Mouse (Mus musculus): ENCODE results near the gene Tex38. TPM values are rescaled to one million over a fixed set of nuclear protein-coding genes. Genes with fewer than 3 reads are reported as not detected.

The Tex38 gene
- polyA plus RNA-seq, 1 experiment: not detected

DNA sequence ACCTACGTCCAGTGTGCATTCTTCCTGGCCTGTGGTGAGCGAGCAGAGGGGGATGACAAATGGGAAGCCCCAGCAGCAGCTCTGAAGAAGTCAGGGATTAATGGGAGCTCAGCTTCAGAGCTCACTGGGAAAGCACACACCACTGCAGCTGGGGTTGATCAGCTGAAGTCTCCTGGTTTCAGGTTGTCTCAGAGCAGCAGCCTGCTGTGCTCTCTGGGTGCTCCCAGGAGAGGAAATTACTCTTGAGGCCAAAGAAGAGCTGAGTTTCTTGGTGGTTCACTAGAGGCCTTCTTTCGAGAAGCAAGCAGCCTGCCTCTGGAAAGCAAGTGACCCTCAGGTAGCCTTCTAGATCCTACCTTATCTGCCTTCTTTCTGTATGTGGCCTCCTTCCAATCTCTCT, 40.1 kb upstream of the Tex38 start:
- Histone ChIP-seq H3K27ac (ENCODE audit: insufficient read depth, low read depth, low read length) (no peak overlapping the region), H3K4me1 (ENCODE audit: control insufficient read depth, insufficient read depth, low read length) (peaks cover 49% of the 10 kb centered on the region), H3K4me3 (ENCODE audit: insufficient read depth, low read length) (no peak overlapping the region)
- TF ChIP-seq POLR2A (IDR thresholded peaks at IDR 0.05; ENCODE audit: borderline replicate concordance, low read depth, low read length): no peak
- TF ChIP-seq CTCF (IDR thresholded peaks at IDR 0.05; ENCODE audit: low read depth, low read length): no peak

DNA sequence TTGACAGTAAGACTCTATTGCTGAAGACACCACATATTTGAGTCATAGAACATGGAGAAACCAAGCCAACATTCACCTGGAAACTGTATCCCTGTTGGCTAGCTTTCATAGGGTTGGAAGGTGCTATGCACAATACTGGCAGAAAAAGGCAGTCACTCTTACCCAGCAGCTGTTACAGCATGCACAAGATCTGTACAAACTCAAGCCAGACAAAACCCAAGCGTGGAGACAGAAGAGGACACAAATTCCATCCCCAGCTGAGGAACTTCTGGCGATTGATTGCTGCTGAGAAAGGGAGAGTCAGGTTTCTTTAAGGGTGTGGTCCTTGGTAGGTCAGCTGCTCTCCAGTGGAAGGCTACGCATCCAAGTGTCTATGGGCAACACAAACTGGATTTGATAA, 39.4 kb upstream of the Tex38 start:
- Histone ChIP-seq H3K4me1 (ENCODE audit: control insufficient read depth, insufficient read depth, low read length) (peaks cover 43% of the 10 kb centered on the region), H3K4me3 (ENCODE audit: insufficient read depth, low read length) (no peak overlapping the region), H3K27ac (ENCODE audit: insufficient read depth, low read depth, low read length) (no peak overlapping the region)
- TF ChIP-seq CTCF (IDR thresholded peaks at IDR 0.05; ENCODE audit: low read depth, low read length) (no peak), POLR2A (IDR thresholded peaks at IDR 0.05; ENCODE audit: borderline replicate concordance, low read depth, low read length) (no peak)

- no peak overlapping the region for H3K27ac ChIP-seq (ENCODE audit: insufficient read depth, low read depth, low read length)
- H3K4me1 ChIP-seq (ENCODE audit: control insufficient read depth, insufficient read depth, low read length): no peaks in the 10 kb centered on the region
- TF ChIP-seq POLR2A (IDR thresholded peaks at IDR 0.05; ENCODE audit: borderline replicate concordance, low read depth, low read length): no peak
- TF ChIP-seq CTCF (IDR thresholded peaks at IDR 0.05; ENCODE audit: low read depth, low read length): no peak
- H3K4me3 ChIP-seq (ENCODE audit: insufficient read depth, low read length): no peak overlapping the region
These were observed 34.8 kb upstream of the Tex38 start for GRCm38 (mm10) chr4:115815606-115816005.

DNA sequence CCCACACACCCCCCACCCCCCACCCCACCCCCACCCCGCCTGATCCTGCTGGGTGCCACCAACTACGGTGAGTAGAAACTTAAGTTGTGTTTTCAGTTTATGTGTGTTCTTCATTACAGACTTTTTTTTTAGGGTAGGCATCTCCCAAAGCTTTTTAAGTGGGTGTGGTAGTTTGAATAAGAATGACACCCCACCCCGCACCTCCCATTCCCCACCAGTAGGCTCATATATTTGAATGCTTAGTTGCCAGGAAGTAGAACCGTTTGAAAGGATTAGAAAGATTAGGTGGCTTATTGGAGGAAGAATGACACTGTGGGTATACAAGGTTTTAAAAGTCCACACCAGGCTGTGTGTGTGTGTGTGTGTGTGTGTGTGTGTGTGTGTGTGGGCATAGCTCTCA, 31.5 kb upstream of the Tex38 start:
- no peak overlapping the region for H3K27ac ChIP-seq (ENCODE audit: insufficient read depth, low read depth, low read length)
- no peak overlapping the region for H3K4me3 ChIP-seq (ENCODE audit: insufficient read depth, low read length)
- no peaks in the 10 kb centered on the region for H3K4me1 ChIP-seq (ENCODE audit: control insufficient read depth, insufficient read depth, low read length)
- TF ChIP-seq POLR2A (IDR thresholded peaks at IDR 0.05; ENCODE audit: borderline replicate concordance, low read depth, low read length): no peak
- TF ChIP-seq CTCF (IDR thresholded peaks at IDR 0.05; ENCODE audit: low read depth, low read length): no peak

DNA sequence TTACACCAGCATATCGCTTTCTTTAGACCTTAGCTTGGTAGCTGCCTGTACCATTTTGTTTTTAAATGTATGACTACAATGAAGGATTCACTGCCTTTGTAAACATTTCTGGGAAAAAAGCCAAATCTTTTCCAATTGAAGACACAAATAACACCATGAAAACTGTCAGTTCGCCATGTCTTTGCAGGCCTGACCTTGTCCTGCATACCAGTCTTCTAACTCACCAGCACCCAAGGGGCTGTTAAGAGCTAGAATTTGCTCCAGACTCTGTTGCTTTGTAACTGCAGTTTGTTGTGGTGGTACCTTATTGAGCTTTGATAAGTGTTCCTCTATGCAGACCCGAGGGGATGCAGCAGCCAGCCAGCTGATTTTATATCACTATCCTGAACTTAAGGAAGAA, 19.2 kb upstream of the Tex38 start:
- Histone ChIP-seq H3K27ac (ENCODE audit: insufficient read depth, low read depth, low read length) (no peak overlapping the region), H3K4me1 (ENCODE audit: control insufficient read depth, insufficient read depth, low read length) (no peaks in the 10 kb centered on the region), H3K4me3 (ENCODE audit: insufficient read depth, low read length) (no peak overlapping the region)
- TF ChIP-seq CTCF (IDR thresholded peaks at IDR 0.05; ENCODE audit: low read depth, low read length) (no peak), POLR2A (IDR thresholded peaks at IDR 0.05; ENCODE audit: borderline replicate concordance, low read depth, low read length) (no peak)

- no peaks in the 10 kb centered on the region for H3K4me1 ChIP-seq (ENCODE audit: control insufficient read depth, insufficient read depth, low read length)
- no peak overlapping the region for H3K4me3 ChIP-seq (ENCODE audit: insufficient read depth, low read length)
- no peak for TF ChIP-seq CTCF (IDR thresholded peaks at IDR 0.05; ENCODE audit: low read depth, low read length)
- no peak overlapping the region for H3K27ac ChIP-seq (ENCODE audit: insufficient read depth, low read depth, low read length)
These were observed 14.5 kb upstream of the Tex38 start for GRCm38 (mm10) chr4:115795360-115795759.

- no peak overlapping the region for H3K4me3 ChIP-seq (ENCODE audit: insufficient read depth, low read length)
These were observed 10.0 kb upstream of the Tex38 start for GRCm38 (mm10) chr4:115790864-115791263.

GRCm38 (mm10) chr4:115785511-115786034, 4.8 kb upstream of the Tex38 start:
- TF ChIP-seq POLR2A (IDR thresholded peaks at IDR 0.05; ENCODE audit: borderline replicate concordance, low read depth, low read length): no peak
- TF ChIP-seq CTCF (IDR thresholded peaks at IDR 0.05; ENCODE audit: low read depth, low read length): no peak
- Histone ChIP-seq H3K27ac (ENCODE audit: insufficient read depth, low read depth, low read length) (no peak overlapping the region), H3K4me1 (ENCODE audit: control insufficient read depth, insufficient read depth, low read length) (peaks cover 9% of the 10 kb centered on the region), H3K4me3 (ENCODE audit: insufficient read depth, low read length) (peak overlapping the region; percentile 85)

More at GRCm38 (mm10) chr4:115790864-115791263, 10.0 kb upstream of the Tex38 start:
- H3K4me1 ChIP-seq (ENCODE audit: control insufficient read depth, insufficient read depth, low read length): peaks cover under 1% of the 10 kb centered on the region; the same call in 1 of the 2 replicates
- H3K27ac ChIP-seq (ENCODE audit: insufficient read depth, low read depth, low read length): no peak overlapping the region
- TF ChIP-seq CTCF (IDR thresholded peaks at IDR 0.05; ENCODE audit: low read depth, low read length): no peak
- TF ChIP-seq POLR2A (IDR thresholded peaks at IDR 0.05; ENCODE audit: borderline replicate concordance, low read depth, low read length): no peak

DNA sequence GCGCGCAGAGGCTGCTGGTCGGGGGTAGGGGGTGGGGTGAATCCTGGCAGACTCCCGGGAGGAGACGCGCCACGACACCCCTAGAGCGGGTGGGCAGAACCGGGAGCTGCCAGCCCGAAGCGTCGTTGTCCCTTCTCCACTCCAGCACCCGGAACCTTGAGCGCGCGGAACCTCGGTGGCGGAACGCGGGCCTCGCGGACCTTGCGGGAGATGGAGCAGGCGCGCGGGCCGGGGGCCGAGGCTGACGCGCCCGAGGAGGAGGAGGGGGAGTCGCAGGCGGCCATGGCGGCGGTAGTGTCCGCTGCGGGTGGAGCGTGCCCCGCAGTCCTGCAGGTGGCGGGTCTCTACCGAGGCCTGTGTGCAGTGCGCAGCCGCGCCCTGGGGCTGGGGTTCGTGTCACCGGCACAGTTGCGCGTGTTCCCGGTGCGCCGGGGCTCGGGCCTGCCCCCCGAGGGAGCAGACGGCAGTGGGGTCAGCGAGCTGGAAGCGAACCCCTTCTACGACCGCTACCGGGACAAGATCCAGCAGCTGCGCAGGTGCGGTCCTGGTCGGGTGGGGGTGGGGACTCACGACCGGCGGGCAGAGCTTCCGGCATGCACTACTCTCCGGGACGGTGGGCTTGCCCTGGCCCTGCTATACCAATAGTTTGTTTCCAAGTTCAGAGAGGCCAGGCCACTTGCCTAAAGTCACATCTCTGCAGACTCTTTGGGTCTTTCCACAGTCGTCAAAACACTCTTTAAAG, 4.1 kb upstream of the Tex38 start, which contains the start of gene Atpaf1:
TSS of gene Atpaf1 (plus strand) at position 44 of the 742 bp plus-strand sequence.
- peak within 1 kb of the TSS; percentile 85 for H3K4me3 ChIP-seq (ENCODE audit: insufficient read depth, low read length)
- peak within 1 kb of the TSS; percentile 20; the same call in 1 of the 2 replicates for H3K27ac ChIP-seq (ENCODE audit: insufficient read depth, low read depth, low read length)
- TF ChIP-seq CTCF (IDR thresholded peaks at IDR 0.05; ENCODE audit: low read depth, low read length) (no peak), POLR2A (IDR thresholded peaks at IDR 0.05; ENCODE audit: borderline replicate concordance, low read depth, low read length) (no peak)
- peaks cover 9% of the 10 kb centered on the region for H3K4me1 ChIP-seq (ENCODE audit: control insufficient read depth, insufficient read depth, low read length)

GRCm38 (mm10) chr4:115782026-115782805, 1.4 kb upstream of the Tex38 start:
- TF ChIP-seq CTCF (IDR thresholded peaks at IDR 0.05; ENCODE audit: low read depth, low read length): no peak
- no peak for TF ChIP-seq POLR2A (IDR thresholded peaks at IDR 0.05; ENCODE audit: borderline replicate concordance, low read depth, low read length)
- Histone ChIP-seq H3K4me1 (ENCODE audit: control insufficient read depth, insufficient read depth, low read length) (peaks cover 17% of the 10 kb centered on the region), H3K27ac (ENCODE audit: insufficient read depth, low read depth, low read length) (no peak overlapping the region), H3K4me3 (ENCODE audit: insufficient read depth, low read length) (no peak overlapping the region)
